Mouse (Mus musculus): ENCODE measurements around the gene Cyb5b.

DNA sequence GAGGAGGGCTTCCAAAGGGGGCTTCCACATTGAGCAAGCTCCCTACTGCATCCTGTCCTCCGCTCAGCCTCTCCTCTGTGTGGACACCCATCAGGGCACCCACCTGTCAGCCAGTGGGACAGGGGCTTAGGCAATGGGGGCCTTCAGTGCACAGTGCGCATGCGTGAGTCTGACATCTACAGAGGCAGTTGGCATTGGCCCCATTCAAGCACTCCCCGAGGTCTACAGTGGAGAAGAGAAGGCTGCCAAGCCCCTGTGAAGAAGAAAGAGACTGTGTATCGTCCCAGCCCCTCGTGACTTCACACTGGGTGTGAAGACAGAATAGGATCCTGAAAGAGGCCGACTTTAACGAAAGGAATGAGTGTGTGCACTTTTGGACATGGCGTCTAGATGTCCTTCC, 54.7 kb downstream of the Cyb5b start:
- TF ChIP-seq CTCF (IDR thresholded peaks at IDR 0.05; ENCODE audit: control insufficient read depth, insufficient read depth, low read length) (no peak), POLR2A (IDR thresholded peaks at IDR 0.05; ENCODE audit: borderline replicate concordance, control insufficient read depth, low read depth, low read length) (no peak)
